Comparison of ENCODE assay signal across 7 mouse cellular contexts in genomic region chr6:6955395-6955763, GRCm38 (mm10). TPM values are rescaled to one million over a fixed set of nuclear protein-coding genes. Genes with fewer than 3 reads are reported as not detected.
A peak's percentile ranks its signal among the peaks of the same experiment; 100 is the strongest.
DNase-seq lines count a peak whose midpoint lies in the region; ATAC-seq and TF ChIP-seq lines count a peak whose summit lies in the region.

No protein-coding gene starts in this region.

- peak overlapping the region; percentile 59 for H3K27ac ChIP-seq in testis, adult 2 months (ENCODE audit: control insufficient read depth, insufficient read depth, low read depth, low read length)
- H3K27ac ChIP-seq in forebrain, embryonic 12.5 days: 0 out of 2 replicates have a peak overlapping the region, but pooled peaks have one; percentile 27
- H3K27ac ChIP-seq in limb, embryonic 15.5 days: peak overlapping the region; percentile 83
- H3K27ac ChIP-seq in stomach, embryonic 15.5 days: peak overlapping the region; percentile 77; the same call in 1 of the 2 replicates

- no peaks in the 10 kb centered on the region for H3K9me3 ChIP-seq in forebrain, embryonic 12.5 days
- H3K9me3 ChIP-seq in limb, embryonic 15.5 days: no peaks in the 10 kb centered on the region
- no peaks in the 10 kb centered on the region for H3K9me3 ChIP-seq in stomach, embryonic 15.5 days

- ATAC-seq in forebrain, embryonic 12.5 days (ENCODE audit: low FRiP score): peak; percentile 21; the same call in 1 of the 2 replicates
- ATAC-seq in limb, embryonic 15.5 days (ENCODE audit: insufficient number of reproducible peaks, low FRiP score, low TSS enrichment, low read depth): no peak
- ATAC-seq in stomach, embryonic 15.5 days (ENCODE audit: insufficient read depth, low FRiP score, low read depth): peak; percentile 8; the same call in 1 of the 2 replicates

- DNase-seq in testis, postnatal 14 days (ENCODE audit: low spot score): no peak
- DNase-seq in cerebellum, adult 11 months: no peak
- DNase-seq in adrenal gland, adult 18-20 months (ENCODE audit: low spot score in 2 of 2): no peak

- H3K9ac ChIP-seq in forebrain, embryonic 12.5 days: no peak overlapping the region
- H3K9ac ChIP-seq in limb, embryonic 15.5 days: no peak overlapping the region
- no peak overlapping the region for H3K9ac ChIP-seq in stomach, embryonic 15.5 days

- H3K27me3 ChIP-seq in testis, adult 2 months (ENCODE audit: control insufficient read depth, insufficient read depth, low read length): no peaks in the 10 kb centered on the region
- H3K27me3 ChIP-seq in forebrain, embryonic 12.5 days: peaks cover 9% of the 10 kb centered on the region; the same call in 1 of the 2 replicates
- no peaks in the 10 kb centered on the region for H3K27me3 ChIP-seq in limb, embryonic 15.5 days
- no peaks in the 10 kb centered on the region for H3K27me3 ChIP-seq in stomach, embryonic 15.5 days (replicated peaks)

- no peak for TF ChIP-seq CTCF in testis, adult 2 months (IDR thresholded peaks at IDR 0.05; ENCODE audit: control insufficient read depth, insufficient read depth, insufficient replicate concordance, low read depth, low read length)

- 37% methylated on average over 6 of the region's 6 CpGs for WGBS in forebrain, embryonic 12.5 days
- WGBS in limb, embryonic 15.5 days: 28% methylated on average over 6 of the region's 6 CpGs
- WGBS in stomach, embryonic 15.5 days: 41% methylated on average over 6 of the region's 6 CpGs

- H3K4me2 ChIP-seq in forebrain, embryonic 12.5 days: peak overlapping the region; percentile 61
- peak overlapping the region; percentile 53 for H3K4me2 ChIP-seq in limb, embryonic 15.5 days
- peak overlapping the region; percentile 70 for H3K4me2 ChIP-seq in stomach, embryonic 15.5 days

- peak overlapping the region; percentile 98 for H3K4me3 ChIP-seq in testis, adult 2 months (ENCODE audit: control insufficient read depth, low read depth, low read length)
- peak overlapping the region; percentile 64 for H3K4me3 ChIP-seq in forebrain, embryonic 12.5 days (replicated peaks)
- peak overlapping the region; percentile 74 for H3K4me3 ChIP-seq in limb, embryonic 15.5 days
- H3K4me3 ChIP-seq in stomach, embryonic 15.5 days (replicated peaks): peak overlapping the region; percentile 72

- TF ChIP-seq POLR2A in testis, adult 2 months (IDR thresholded peaks at IDR 0.05; ENCODE audit: control insufficient read depth, low read depth, low read length): no peak

- H3K36me3 ChIP-seq in testis, adult 2 months (ENCODE audit: control insufficient read depth, insufficient read depth, low read length): no peaks in the 10 kb centered on the region
- H3K36me3 ChIP-seq in forebrain, embryonic 12.5 days (replicated peaks): no peaks in the 10 kb centered on the region
- H3K36me3 ChIP-seq in limb, embryonic 15.5 days: no peaks in the 10 kb centered on the region
- H3K36me3 ChIP-seq in stomach, embryonic 15.5 days: no peaks in the 10 kb centered on the region

- H3K4me1 ChIP-seq in testis, adult 2 months (ENCODE audit: control insufficient read depth, insufficient read depth, low read length): peaks cover 4% of the 10 kb centered on the region; the same call in 1 of the 2 replicates
- H3K4me1 ChIP-seq in forebrain, embryonic 12.5 days: peaks cover 8% of the 10 kb centered on the region
- H3K4me1 ChIP-seq in limb, embryonic 15.5 days: no peaks in the 10 kb centered on the region
- H3K4me1 ChIP-seq in stomach, embryonic 15.5 days: no peaks in the 10 kb centered on the region

RNA-seq across cellular contexts. Expression of gene Sdhaf3, which starts 0.4 kb away (rescaled TPM):
- polyA plus RNA-seq in testis, adult 2 months (2012; rRNA removed): 0.94 and 0.95 TPM in 2 replicates
- 6.2 and 7.0 TPM in 2 replicates for polyA plus RNA-seq in forebrain, embryonic 12.5 days (2016; fragmentation: Nextera tagmentation; extraction: Ambion mirVana)
- polyA plus RNA-seq in limb, embryonic 15.5 days (2015; fragmentation: Nextera tagmentation; extraction: Ambion mirVana): 4.7 and 6.0 TPM in 2 replicates
- 4.7 and 5.7 TPM in 2 replicates for polyA plus RNA-seq in stomach, embryonic 15.5 days (2015; fragmentation: Nextera tagmentation; extraction: Ambion mirVana)
- 1 to 10 TPM; 5.2 to 6.9 TPM for total RNA-seq in adrenal gland, adult 18-20 months (2021)

Comparison
In these comparisons a context has a peak if more than half of its experiments do, and no peak if none do; other contexts are left out.
1. H3K27ac ChIP-seq: peak in every context shown above with its lines; median percentile 83 in limb, embryonic 15.5 days; 77 in stomach, embryonic 15.5 days; 59 in testis, adult 2 months; 27 in forebrain, embryonic 12.5 days.